Mouse (Mus musculus) CD4-positive naive resting alpha-beta T cell, adult 76 days (primary cell): ENCODE data around the gene Cdc6. TPM values are rescaled to one million over a fixed set of nuclear protein-coding genes. Genes with fewer than 3 reads are reported as not detected.

Source experiments
- total RNA-seq: library from RNA; stranded (reverse); gene quantifications from one replicate; pipeline ENCODE4 v1.2.4, GENCODE M21; 2023

Gene Cdc6
- 1.2 TPM for total RNA-seq

DNA sequence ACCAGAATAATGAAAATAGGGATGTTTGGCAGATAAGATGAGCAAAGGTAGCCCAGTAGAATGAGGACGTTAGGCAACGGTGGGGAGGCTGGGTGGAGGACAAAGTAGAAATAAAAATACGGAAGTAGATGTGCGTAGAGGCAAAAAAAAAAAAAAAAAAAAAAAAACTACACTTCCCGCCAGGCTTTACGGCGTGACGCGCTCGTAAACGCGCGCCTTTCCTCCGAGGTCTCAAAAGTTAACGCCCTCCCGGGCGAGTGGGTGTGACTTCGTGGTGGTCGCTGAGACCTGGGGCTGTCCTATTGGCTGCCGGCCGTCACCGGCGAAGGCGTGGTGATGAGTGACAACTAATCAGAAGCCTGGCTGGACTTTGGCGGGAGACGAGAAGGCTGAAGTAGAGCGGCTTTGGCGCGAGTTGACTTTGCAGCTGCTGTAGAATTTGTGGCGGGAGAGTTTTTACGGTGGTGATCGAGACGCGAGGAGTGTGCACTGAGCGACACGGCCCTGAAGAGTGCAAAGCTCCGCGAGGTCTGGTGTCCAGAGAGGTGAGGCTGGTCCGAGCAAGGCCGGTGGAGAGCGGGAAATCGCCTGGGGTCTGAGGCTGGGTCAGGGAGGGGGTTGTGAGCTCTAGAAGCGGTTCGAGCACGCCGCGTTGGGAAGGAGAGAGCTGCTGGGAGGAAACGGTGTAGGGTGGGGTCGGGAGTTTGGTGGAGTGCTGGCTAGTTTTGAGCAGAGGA is at the start of gene Cdc6:
Gene Cdc6, plus strand, starts transcription at position 365 of the 737 bp plus-strand sequence.

DNA sequence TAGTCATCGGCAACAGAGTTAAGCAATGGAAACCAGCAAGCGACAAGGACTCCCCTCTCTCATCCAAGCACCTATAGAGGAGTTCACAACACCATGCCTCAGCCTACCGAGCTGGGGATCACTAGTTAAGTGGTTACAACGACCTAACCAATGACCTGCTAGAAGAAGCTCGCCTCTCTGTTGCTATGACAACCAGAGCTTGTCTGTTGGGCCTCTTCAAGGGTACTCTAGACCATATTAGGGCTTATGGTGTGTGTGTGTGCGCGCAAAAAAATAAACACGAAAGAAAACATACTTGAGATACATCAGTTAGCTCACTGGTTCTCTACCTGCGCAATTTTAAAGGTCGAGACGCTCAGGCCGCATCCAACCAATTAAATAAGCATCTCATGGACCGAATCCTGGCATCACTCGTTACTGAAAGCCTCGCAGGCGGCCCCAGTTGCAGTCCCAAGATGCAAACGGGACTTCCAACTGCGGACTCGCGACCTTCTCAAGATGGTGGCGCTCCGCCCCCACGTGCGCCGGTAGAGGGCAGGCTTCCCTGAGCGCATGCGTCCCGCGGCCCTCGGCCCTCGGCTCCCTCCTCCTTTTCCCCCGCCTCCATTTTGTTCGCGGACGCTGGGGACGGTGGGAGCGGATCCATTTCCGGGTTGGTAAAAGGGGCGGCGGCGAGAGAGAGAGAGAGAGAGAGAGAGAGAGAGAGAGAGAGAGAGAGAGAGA is 44.4 kb upstream of the Cdc6 start, which contains the start of gene Wipf2:
Gene Wipf2, plus strand, starts transcription at position 611 of the 723 bp plus-strand sequence.

DNA sequence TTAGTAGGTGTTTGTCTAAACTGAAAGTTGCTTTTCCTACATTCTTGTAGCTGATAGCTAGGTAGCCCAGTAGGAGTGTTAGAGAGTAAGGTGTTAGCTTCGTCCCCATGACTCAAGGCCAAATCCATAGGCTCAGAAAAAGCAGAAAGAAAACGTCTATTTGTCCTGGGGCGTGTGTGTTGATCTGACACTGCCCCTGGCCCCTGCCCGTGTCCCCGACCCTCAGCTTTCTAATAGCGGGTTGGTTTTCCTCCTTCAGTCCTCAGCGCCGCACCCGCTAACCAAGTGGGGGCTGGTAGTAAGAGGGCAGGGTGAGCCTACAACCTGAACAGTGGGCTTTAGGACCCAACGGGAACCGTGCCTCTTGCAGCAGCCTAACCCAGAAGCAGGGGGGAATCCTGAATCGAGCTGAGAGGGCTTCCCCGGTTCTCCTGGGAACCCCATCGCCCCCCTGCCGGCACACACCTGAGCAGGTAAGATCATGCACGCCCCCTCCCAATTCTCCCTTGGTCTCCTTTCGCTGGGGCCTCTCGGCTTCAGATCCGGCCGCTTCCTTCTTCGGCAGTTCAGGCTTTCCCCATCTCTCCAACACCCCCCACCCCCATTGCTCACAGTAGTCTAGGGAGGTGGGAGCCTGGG is 20.0 kb downstream of the Cdc6 start, which contains the start of gene Rara:
Gene Rara, plus strand, starts transcription at position 381 of the 639 bp plus-strand sequence.

Other genes starting within 250 kb of the Cdc6 start
- not detected for gene Gsdma, start 243.4 kb upstream of the Cdc6 start, total RNA-seq
- gene Psmd3, start 225.2 kb upstream of the Cdc6 start, total RNA-seq: 77.8 TPM
- not detected for gene Csf3, start 206.5 kb upstream of the Cdc6 start, total RNA-seq
- 77.9 TPM for gene Med24, start 178.4 kb upstream of the Cdc6 start, total RNA-seq
- gene Thra, start 167.2 kb upstream of the Cdc6 start, total RNA-seq: 30.2 TPM
- gene Nr1d1, start 132.5 kb upstream of the Cdc6 start, total RNA-seq: 4.3 TPM
- 107 TPM for gene Msl1, start 112.3 kb upstream of the Cdc6 start, total RNA-seq
- gene Casc3, start 102.9 kb upstream of the Cdc6 start, total RNA-seq: 108 TPM
- gene Rapgefl1, start 71.0 kb upstream of the Cdc6 start, total RNA-seq: 0.62 TPM
- gene Wipf2, start 44.2 kb upstream of the Cdc6 start, total RNA-seq: 47.8 TPM
- 99.1 TPM for gene Rara, start 20.0 kb downstream of the Cdc6 start, total RNA-seq
- gene Gjd3, start 75.2 kb downstream of the Cdc6 start, total RNA-seq: not detected
- 9.8 TPM for gene Top2a, start 116.4 kb downstream of the Cdc6 start, total RNA-seq
- 382 TPM for gene Igfbp4, start 133.4 kb downstream of the Cdc6 start, total RNA-seq
- gene Tns4, start 181.5 kb downstream of the Cdc6 start, total RNA-seq: 0.50 TPM
- 1,508 TPM for gene Ccr7, start 247.3 kb downstream of the Cdc6 start, total RNA-seq